Mouse (Mus musculus) ES-Bruce4 (cell line): ENCODE data around the gene Dnmt3b.
"Not testable (repeated sequence)": the region's sequence is repeated elsewhere in the genome, so short reads cannot be mapped to it uniquely, and the experiment has no call there.

Source experiments
- CTCF ChIP-seq: IDR thresholded peaks from one replicate; pipeline ENCODE4 v1.8.1; 2011; ENCODE audit warnings: low read depth, low read length
- POLR2A ChIP-seq: IDR thresholded peaks from one replicate; pipeline ENCODE4 v1.8.1; 2011; ENCODE audit warnings: low read length; ENCODE audit not compliant: insufficient read depth

DNA sequence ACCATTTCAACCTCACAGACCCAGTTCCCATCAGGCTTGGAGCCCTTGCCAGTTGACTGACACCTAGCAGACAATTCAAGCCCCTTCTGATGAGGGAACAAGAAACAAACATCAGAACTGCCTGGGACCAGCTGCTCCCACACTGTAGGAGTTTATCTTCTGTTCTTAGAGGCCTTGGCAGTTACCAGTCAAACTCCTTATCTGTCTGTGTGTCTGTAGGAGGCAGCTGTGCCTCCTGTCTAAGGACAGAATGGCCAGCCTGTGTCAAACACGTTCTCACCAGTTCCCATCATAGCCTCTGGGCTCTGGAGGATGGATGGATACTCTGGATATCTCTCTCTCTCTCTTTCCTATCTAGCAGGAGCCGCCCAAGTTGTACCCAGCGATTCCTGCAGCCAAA is 68.6 kb downstream of the Dnmt3b start:
- TF ChIP-seq POLR2A, CTCF: not testable (repeated sequence)
